Mouse (Mus musculus): Measurements from ENCODE around the gene RPS10-NUDT3.

GRCm38 (mm10) chr17:27644572-27644971 lies 9.6 kb upstream of the RPS10-NUDT3 start:
- TF ChIP-seq CTCF (IDR thresholded peaks at IDR 0.05; ENCODE audit: low read depth, low read length) (peak; percentile 34; the same call in 1 of the 2 replicates), POLR2A (IDR thresholded peaks at IDR 0.05; ENCODE audit: extremely low read depth, insufficient read depth, low read length) (no peak)
